Mouse (Mus musculus) left cerebral cortex, postnatal 14 days (tissue): ENCODE measurements at regions not wholly inside any gene's neighbourhood (a gene's known extent, or its start where the extent isn't known, plus 50 kb on each side); places are given as distances from the start of the nearest gene placed in this dataset.

Experiments used
- DNase-seq, 2 experiments: peaks; one replicate each; pipeline ENCODE4 v3.0.0; 2021 to 2022; ENCODE audit warnings: low spot score in 2 of 2, mixed read lengths in 1 of 2
- intact Hi-C: fragments of 180-260 bp; cut with DNase I; formaldehyde crosslinking; loops from one replicate; pipeline ENCODE4 v1.15.1; 2025

DNA sequence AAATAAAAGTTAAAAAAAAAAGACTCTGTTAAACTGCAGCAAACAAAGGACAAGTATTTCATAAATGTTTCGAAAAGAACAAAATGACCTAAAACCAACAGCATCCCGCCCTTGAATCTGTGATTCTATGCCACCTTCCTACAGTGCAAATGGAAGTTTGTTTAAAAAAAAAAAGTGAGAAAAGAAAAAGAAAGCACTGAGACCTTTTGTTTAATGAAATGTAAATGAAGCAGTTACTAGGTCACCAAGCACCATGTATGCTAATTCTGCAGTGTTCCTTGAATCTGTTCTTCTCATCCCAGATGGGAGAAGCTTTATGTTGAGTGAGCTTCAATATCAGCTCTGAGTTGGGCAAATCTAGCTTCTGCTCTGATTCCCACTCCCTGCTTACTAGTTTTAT, 64.8 kb downstream of the Dnajb9 start:
- intact Hi-C loops = loop anchor here (10.0 kb wide), 1 partner anchor 321 kb away; no protein-coding TSS in a partner anchor

DNA sequence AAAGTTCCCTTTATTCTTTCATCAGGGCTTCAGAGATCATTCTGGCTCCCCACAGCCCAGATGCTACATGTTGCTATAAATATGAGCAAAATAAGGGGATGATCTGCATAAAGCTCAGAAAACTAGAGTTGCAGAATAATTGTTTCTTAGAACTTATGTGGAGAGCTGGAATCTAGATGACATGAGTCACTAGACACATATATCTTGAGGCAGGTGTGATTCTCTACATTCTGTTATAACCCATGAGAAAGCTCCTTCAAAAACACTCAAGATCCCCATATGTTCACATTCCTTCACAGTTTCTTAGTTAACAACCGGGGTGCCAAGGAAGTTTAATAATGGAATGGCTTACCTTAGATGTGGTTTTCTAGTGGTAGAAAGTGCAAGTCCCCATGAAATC, 71.1 kb downstream of the Dnajb9 start:
- DNase-seq = peak in 1 of 2 experiments; percentile 47
- intact Hi-C loops = no loop called here

More for the DNA sequence above, 64.8 kb downstream of the Dnajb9 start:
- peak in 1 of 2 experiments; percentile 14 for DNase-seq

DNA sequence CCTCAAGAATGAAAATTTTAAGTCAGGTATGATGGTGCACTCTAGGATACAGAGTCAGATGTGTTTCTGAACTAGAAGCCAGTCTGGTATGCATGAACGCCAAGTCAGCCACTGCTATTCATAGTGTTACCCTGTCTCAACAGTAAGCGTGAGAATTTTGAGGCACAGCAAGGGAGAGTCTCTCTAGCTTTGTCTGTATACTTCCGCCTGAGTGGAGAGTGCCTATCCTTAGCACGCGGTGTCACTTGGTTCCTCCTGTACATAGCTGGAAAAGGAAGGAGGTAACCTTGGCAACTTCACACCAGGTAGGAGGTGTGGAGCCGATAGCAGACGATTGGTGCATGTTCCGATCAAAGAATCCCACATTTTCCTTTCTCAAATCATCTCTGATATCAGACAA, 81.3 kb downstream of the Dnajb9 start:
- DNase-seq = peak in 1 of 2 experiments; percentile 34
- intact Hi-C loops = no loop called here

DNA sequence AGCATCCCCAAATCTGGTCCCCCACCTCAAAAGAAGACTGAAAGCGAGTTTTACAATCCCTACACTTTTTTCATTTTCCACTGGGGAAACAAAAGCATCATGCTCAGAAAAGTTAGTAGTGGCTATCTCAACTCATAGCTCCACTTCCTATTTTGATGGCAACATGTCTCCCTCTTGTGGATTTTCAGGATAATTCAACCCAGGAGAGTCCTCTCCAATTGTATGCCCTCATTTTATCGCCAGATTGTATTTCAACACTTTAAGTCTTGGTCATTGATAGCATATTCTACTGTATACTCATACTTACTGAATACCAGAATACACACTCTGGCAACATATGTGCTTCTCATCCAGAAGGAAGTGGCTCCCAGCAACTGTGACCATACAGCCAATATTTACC, 105.0 kb downstream of the Dnajb9 start:
- intact Hi-C loops = no loop called here
- DNase-seq = peak; percentile 21 to 55

GRCm38 (mm10) chr12:44099188-44099587, 110.9 kb downstream of the Dnajb9 start:
- DNase-seq = no peak
- intact Hi-C loops = no loop called here

DNA sequence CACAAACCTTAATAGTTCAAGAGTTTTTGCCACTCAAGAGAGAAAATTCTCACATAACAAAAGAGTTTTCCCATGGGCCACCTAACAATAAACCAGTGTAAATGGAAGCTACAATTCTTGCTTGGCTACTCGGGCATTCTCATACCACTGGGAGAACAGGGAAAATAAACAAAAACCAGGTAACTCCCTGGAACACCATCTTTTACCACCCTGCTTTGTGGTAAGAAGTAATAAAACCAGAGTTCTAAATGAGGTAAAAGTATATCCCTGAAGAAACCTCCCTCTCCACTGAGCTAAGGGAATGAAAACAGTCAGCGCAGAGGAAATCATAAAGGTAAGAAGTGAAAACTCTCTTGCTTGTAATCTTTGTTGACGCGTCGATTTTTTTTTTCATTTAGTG, 138.4 kb downstream of the Dnajb9 start:
- intact Hi-C loops = no loop called here
- DNase-seq = no peak

- intact Hi-C loops = no loop called here
- no peak for DNase-seq
Measured at GRCm38 (mm10) chr12:44056493-44057163, 153.5 kb downstream of the Dnajb9 start.

GRCm38 (mm10) chr12:44045806-44046205, 164.3 kb downstream of the Dnajb9 start:
- intact Hi-C loops = no loop called here
- no peak for DNase-seq

DNA sequence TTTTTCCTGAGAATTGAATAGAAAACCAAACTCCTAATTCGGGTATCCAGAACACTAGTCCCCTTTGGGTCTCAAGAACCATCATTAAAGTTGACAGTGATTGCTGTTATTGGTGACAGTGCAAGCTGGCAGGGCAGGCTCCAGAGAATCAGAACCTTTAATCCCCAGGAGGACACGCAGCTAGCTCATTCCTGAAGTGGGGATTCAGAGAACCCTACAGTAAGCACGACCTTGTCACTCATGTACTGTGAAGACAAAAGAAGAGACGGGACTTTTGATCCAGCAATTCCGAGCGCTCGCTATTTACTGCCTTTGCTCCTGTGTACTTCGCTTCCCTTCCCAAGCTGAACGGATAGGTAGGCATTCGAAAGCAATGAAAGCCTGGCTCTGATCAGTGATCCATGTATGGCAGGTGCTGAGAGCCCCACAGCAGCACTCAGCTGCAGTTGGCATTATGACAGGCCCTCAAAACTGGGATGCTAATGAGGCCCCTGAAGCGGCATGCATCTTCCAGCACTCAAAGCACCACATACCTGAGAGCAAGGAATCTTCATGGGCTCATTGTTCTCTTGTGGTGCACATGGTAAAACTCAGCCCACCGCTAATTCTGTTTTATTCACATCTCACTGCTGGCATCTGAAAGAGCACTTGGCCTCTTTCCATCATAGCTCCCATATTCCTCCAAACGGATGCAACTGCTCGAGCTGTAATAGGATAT, 165.6 kb downstream of the Dnajb9 start:
- peak; percentile 6 to 22 for DNase-seq
- intact Hi-C loops = no loop called here

GRCm38 (mm10) chr12:44006795-44007194, 203.3 kb downstream of the Dnajb9 start:
- no peak for DNase-seq
- intact Hi-C loops = no loop called here

DNA sequence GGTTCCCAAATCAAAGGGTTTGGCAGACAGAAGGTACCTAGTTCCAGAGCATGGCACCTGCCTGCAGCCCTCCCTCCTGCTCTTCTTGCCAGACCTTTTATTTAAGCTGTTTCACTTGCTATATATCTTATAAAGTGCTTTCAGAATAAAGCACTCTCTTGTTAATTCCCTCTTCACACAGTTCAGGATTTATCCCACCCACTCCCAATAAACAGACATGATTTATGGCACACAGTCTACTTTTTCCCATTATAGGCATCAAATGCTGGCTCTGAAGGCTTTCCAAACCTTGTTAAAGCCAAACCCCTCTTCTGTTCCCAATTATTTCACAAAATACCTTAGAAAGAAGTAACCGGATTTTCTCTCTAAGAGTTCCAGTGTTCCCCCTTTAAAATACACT, 226.6 kb downstream of the Dnajb9 start:
- no peak for DNase-seq
- intact Hi-C loops = no loop called here

GRCm38 (mm10) chr12:43963973-43964372, 246.2 kb downstream of the Dnajb9 start:
- peak in 1 of 2 experiments; percentile 3 for DNase-seq
- intact Hi-C loops = no loop called here

DNA sequence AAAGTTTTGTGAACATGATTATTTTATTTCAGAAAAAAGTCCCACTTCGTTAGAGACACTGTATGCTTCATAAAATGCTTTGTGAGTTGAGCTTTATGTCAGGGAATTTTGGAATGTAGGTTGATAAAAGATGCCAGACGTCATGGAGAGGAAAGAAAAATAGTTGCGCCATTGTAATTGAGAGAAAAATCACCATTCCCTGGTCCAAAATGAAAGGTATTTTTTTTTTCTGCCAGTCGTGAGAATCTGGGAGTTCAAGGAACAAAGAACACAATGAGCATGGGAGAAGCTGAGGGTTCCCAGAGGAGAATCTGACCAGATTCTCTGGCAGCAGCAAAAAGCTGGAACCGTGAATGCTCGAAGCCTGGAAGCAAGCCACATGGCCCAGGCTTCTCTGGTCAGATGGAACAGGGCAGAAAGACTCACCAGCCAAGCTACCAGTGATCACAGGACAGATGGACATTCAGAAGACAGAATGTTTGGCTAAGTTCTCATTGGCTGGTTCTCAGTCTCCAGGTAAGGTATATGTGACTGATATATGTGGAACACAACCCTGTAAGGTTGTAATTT, 247.5 kb downstream of the Dnajb9 start:
- intact Hi-C loops = no loop called here
- DNase-seq = peak in 1 of 2 experiments; percentile 24

DNA sequence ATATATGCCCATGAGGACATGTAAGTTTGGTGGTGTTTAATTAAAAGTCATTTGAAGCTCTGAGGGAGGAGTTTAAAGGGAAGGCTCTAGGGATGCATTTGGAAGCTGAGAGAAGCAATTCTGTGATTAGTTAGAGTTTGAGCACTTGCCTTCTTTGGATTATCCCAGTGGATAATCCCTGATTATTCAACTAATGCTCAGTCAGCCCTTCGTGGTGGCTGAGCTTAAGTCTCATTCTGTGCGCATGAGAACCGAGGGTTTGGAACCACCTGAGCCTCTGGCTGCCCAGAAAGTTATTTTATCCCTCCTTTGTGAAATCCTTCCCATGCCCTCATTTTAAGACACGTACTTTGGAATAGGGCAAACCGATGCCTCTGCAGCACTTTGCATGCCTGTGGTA, 285.9 kb downstream of the Dnajb9 start:
- DNase-seq = no peak
- intact Hi-C loops = no loop called here

DNA sequence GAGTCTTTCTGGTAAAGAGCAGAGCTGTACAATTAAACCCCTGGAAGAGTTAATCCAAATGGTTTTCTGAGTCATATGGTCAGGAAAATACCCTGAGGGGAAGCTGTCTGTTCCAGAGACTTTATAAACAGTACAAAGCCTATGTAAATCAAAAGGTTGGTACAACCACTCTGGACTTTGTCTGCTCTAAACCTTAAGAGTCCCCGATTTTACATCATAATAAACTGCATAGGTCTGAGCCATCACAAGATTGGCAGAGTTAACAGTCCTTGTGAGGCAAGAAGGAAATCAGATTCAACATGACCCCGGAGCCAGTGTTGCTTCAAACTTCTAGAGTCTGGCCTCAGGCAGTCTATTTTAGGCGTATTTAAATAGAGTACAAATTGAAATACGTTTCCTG, 289.7 kb downstream of the Dnajb9 start:
- DNase-seq = no peak
- intact Hi-C loops = no loop called here

- DNase-seq = peak in 1 of 2 experiments; percentile 7
- intact Hi-C loops = no loop called here
Measured at GRCm38 (mm10) chr12:43919114-43919513, 291.0 kb downstream of the Dnajb9 start.

GRCm38 (mm10) chr12:43916779-43917178, 293.3 kb downstream of the Dnajb9 start:
- no peak for DNase-seq
- intact Hi-C loops = no loop called here

- DNase-seq = no peak
- intact Hi-C loops = no loop called here
Measured at GRCm38 (mm10) chr12:43899273-43899672, 310.9 kb downstream of the Dnajb9 start.

GRCm38 (mm10) chr12:43885596-43885995, 324.5 kb downstream of the Dnajb9 start:
- intact Hi-C loops = no loop called here
- DNase-seq = peak in 1 of 2 experiments; percentile 4

- DNase-seq = peak in 1 of 2 experiments; percentile 5
- intact Hi-C loops = no loop called here
Measured at GRCm38 (mm10) chr12:43860479-43860878, 349.6 kb downstream of the Dnajb9 start.

- no peak for DNase-seq
- intact Hi-C loops = no loop called here
Measured at GRCm38 (mm10) chr12:43856370-43856769, 353.8 kb downstream of the Dnajb9 start.
